Mouse (Mus musculus) left cerebral cortex, postnatal 14 days (tissue): ENCODE results near the gene Clpx. TPM values are rescaled to one million over a fixed set of nuclear protein-coding genes. Genes with fewer than 3 reads are reported as not detected.
"Not testable (repeated sequence)": the region's sequence is repeated elsewhere in the genome, so short reads cannot be mapped to it uniquely, and the experiment has no call there.

ENCODE experiments used
- DNase-seq, 2 experiments: peaks; one replicate each; pipeline ENCODE4 v3.0.0; 2021 to 2022; ENCODE audit warnings: low spot score in 2 of 2, mixed read lengths in 1 of 2
- intact Hi-C: fragments of 180-260 bp; cut with DNase I; formaldehyde crosslinking; loops from one replicate; pipeline ENCODE4 v1.15.1; 2025
- total RNA-seq, 2 experiments: library from RNA; stranded (reverse); gene quantifications; 2 replicates each; pipeline ENCODE4 v1.2.3; 2021

Gene Clpx
- total RNA-seq, 2 experiments from 2014 or later = 27.3 to 28.3 TPM

DNA sequence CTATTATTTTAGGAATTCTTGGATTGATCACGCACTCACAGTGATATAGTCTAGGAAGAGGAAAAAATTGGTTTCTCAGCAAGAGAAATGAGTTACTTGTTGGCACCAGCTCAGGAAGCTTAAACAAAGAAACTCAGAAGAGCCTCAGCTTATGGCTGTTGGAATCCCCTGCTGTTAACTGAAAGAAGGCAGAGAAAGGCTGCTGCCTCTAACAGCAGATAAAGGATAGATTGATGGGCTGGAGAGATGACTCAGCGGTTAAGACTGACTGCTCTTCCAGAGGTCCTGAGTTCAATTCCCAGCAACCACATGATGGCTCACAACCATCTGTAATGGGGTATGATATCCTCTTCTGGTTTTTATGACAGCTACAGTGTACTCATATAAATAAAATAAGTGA lies 33.3 kb downstream of the Clpx start:
- intact Hi-C loops = no loop called here
- DNase-seq = no peak

DNA sequence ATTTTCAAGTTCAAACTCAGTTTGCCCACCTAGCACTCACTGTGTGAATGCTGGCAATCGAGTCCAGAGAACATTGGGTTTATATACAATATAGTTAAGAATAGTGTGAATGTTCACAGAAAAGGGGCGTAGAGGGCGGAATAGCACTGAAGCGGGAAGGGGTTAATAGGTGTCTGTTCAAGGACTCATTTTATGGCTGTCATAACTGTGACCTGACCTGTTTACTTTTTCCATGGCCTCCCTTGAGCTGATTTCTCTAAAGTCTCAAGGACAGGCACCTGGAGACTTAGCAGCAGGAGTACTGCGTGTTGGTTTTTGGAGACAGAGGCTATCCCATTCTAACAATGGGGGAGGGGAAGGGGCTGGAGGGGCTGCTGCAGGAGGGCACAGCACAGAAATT lies 39.9 kb downstream of the Clpx start:
- DNase-seq = no peak
- intact Hi-C loops = no loop called here

DNA sequence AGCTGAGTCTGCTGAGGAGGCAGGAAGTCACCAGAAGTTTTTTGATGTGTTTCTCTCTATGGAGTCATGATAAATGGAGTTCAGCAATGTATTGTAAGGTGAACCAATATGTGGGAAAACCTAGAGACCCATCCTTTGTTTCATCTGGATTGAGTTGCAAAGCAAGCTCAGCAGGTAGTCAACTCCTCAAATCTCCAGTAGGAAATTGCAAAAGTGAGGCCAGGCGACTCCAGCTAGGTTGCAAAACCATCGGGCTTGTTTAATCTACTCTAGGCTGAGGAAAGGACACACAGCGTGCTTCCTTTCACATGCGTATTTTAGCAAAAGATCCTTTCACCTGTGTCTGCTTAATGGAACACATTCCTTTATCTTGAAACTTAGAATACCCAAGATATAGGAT lies 45.1 kb downstream of the Clpx start:
- DNase-seq = no peak
- intact Hi-C loops = no loop called here

DNA sequence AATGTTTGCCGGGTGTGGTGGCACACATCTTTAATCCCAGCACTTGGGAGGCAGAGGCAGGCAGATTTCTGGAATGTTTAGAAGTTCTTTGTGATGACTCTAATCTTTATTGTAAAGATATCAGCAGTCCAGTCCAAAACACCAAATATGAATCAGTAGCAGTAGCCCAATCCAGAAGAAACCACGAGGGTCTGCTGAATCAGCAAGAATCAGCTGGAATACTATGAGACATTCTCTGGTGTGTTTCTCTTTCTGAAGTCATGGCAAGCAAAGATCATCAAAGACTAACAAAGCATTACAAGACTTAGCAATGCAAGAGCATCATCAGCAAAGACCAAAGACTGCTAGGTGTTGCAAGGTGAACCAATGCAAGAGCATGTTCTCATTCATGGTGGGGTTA lies 46.4 kb downstream of the Clpx start:
- intact Hi-C loops = no loop called here
- DNase-seq = no peak

DNA sequence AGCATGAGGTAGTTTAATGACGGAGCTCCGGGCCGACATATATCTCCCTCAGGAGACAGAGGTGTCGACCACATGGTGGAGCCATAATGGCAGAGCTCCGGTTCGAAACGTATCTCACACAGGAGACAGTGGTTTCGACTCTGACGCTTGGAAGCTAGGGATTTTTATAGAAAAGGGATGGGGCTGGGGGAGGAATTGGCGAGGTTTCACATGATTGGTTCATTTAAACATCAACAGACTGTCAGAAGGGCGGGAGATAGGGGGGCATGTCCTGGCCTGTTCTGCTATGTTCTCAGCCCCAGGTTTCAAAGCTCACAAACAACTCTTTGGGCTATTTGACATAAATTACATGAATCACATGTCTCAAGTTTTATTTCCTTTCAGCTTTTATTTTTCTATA lies 51.4 kb downstream of the Clpx start:
- intact Hi-C loops = not testable (repeated sequence)
- DNase-seq = peak; percentile 27 to 31

DNA sequence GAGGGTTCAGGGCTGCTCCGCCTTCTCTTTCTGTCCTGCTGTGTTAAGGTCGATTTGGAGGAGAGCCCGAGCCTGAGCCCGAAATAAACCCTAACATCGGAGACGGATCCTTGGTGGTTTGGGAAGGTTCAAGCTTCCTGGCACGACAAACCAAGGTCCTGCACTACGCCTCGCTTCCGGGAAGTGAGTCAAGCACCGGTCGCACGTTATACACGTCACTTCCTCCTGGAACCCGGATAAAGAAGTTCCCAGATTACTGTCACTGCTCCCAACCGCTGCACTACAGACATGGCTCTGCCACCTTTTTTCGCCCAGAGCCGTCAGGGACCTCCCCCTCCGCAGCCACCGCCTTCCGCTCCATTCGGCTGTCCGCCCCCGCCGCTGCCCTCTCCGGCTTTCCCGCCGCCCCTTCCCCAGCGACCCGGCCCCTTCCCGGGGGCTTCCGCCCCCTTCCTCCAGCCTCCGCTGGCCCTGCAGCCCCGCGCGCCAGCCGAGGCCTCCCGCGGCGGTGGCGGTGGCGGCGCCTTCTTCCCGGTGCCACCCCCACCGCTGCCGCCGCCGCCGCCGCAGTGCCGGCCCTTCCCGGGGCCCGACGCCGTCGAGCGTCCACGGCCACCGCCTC lies 51.9 kb downstream of the Clpx start, which contains the start of gene Pdcd7:
Gene Pdcd7, plus strand, starts transcription at position 251 of the 622 bp plus-strand sequence.
- DNase-seq = peak; percentile 97 to 98
- intact Hi-C loops = no loop called here

DNA sequence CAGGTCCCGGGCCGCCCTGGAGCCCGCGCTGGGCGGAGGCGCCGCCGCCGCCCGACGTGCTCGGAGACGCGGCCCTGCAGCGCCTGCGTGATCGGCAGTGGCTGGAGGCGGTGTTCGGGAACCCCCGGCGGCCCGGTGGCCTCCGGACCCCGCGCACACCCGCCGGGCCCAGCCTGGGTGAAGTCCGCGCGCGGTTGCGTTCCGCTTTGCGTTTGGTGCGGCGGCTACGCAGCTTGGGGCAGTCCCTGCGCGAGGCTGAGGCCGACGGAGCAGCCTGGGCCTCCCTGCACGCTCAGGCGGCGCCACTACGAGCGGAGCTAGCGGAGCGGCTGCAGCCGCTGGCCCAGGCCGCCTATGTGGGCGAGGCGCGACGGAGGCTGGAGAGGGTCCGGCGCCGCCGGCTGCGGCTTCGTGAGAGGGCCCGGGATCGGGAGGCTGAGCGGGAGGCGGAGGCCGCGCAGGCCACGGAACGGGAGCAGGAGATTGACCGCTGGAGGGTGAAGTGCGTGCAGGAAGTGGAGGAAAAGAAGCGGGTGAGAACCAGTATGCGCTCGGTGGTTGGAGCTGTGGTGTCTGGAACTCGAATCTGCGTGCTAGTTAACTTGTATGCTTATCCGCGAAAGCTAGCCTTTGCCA lies 52.5 kb downstream of the Clpx start:
- DNase-seq = peak; percentile 28 to 41
- intact Hi-C loops = no loop called here

DNA sequence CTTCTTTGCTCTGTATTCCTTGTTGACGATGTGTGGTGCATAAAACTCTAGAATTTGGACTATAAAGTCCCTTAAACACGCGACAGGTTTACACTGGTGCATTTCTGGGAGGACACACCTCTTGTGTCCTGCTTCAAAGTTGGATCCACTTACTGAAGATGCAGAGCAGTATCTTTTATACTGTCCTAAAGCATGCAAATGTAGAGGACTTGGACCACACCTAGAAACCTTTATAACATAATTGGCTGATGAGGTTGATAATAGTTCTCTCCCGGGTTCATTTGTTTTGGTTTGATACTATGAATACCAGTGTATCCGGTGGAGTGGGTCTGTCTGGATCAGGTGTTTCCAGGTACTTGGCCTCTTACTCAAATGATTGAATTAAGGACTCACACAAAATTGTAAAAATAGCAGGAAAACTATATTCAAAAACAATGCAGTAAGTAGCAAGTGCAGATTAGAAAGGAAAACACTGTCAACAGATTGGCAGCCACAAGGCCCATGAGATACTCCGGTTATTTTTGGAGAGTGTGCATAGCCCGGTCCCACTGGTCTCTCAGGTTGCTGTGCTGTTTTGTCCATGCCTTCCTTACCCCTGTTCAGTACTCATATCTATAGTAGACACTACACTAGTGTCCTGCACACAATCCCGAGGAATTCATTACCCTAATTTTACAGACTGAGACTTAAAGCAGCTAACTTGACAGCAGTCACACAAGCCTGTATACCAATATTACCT lies 53.2 kb downstream of the Clpx start:
- intact Hi-C loops = no loop called here

DNA sequence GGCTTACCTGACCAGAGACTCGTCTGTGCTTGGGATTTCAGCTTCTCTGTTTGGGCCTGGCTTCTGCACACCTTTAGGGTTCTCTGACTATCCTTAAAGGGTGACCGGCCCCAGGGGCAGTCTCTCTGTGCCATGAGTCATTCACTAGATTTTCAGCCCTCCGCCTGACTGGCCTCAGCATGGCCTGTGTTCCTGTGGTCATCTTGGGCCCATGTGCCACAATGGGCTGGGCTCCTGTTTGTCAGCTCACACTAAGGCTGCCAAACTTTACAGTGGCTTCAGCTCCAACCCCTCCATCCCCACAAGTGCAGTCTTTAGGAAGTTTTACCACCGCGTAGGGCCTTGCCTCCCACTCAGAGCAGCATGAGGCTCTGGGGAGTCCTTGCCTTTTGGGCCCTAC lies 59.2 kb downstream of the Clpx start:
- no peak for DNase-seq
- intact Hi-C loops = no loop called here

More for the DNA sequence above, 53.2 kb downstream of the Clpx start:
- no peak for DNase-seq

DNA sequence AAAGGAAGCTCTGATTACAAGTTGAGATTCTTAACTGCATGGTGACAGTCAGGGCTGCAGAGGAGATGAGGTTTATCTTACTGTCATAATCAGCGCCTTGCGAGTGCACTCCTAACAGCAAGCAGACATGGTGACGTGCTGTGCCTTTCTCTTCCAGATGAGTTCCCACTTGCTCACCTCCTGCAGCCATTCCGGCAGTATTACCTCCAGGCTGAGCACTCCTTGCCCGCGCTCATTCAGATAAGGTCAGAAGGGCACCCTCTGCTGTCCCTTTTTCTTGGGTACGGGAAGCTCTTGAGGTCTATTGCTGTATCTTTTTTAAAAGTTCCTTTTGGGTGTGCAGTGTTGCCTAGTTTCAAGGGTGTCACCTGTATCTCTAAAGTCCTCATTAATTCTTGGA lies 62.5 kb downstream of the Clpx start:
- no peak for DNase-seq
- intact Hi-C loops = no loop called here

DNA sequence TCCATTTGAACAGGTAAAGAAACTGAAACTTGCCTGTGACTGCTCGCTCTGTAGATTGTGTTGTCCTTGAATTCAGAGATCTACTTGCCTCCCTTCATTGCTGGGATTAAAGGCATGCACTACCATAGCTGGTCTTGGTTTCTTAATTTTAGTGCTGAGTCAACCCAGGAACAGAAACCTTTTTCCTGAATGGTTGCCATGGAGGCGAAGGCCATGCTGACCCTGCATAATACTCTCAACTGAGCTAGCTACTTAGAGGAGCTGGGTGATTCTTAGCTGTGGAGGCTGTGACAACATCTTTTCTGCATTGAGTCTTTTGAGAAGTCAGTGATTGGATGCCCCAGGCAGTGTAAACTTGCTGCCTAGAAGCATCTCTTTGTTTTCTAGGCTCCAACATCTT lies 62.9 kb downstream of the Clpx start:
- DNase-seq = no peak
- intact Hi-C loops = no loop called here

DNA sequence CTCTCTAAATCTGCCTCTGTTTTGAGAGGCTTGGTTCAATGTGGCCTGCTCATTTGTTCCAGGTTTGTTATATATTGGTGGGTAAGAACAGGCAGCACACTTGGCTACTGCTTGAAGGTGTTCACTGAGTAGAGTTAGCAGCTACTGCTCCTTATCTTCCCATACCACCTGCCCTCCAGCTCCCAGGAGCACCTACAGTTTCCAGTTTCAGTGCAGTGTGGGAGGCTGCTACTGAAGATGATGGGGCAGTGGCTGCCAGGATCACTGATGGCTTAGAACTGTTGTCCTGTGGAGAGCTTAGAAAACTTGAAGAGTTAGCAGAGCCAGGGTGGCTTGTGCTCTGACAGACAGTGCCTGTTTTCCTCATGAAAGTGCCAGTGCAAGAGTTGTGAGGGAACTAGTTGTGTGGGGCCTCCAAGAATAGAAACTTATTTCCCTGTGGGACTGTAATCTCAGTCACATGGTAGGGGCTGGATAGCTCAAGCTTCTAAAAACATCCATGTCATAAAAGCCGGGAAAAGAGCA lies 65.0 kb downstream of the Clpx start:
- intact Hi-C loops = no loop called here
- no peak for DNase-seq

DNA sequence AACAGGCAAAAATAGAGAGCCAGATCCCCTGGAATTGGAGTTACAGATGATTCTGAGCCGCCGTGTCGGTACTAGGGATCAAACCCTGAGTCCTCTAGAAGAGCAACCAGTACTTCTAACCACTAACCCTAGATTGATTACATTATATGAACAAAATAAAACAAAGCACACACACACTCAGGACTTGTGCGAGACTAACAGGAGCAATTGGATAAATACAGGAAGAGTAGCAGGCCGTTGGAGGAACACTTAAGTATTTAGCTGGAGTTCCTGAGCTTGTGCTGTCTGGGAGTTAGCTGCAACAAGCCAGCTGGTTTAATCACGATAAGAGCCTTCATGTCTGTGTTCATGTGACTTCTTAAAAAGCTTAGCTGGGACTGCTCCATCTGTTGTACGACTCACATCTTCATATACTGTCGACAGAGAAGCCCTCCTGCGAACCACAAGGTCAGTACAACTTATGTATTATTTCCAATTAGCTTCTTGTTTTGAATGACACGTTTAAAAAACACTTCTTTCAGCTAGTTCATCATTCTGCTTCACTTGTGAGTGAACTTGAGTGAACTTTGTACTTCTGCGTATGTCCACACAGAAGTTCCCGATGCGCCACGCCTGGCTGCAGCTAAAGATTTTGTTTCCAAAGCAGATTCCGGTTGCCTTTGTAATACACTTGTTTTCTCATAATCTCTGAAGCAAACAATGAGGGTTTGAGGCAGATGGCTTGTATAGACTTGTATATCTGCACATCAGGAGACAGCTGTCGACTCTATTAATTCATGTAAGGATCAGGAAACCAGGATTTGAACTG lies 66.8 kb downstream of the Clpx start, which contains the start of gene Ubap1l:
Gene Ubap1l, plus strand, starts transcription at position 401 of the 808 bp plus-strand sequence.
- intact Hi-C loops = no loop called here
- peak in 1 of 2 experiments; percentile 12 for DNase-seq

DNA sequence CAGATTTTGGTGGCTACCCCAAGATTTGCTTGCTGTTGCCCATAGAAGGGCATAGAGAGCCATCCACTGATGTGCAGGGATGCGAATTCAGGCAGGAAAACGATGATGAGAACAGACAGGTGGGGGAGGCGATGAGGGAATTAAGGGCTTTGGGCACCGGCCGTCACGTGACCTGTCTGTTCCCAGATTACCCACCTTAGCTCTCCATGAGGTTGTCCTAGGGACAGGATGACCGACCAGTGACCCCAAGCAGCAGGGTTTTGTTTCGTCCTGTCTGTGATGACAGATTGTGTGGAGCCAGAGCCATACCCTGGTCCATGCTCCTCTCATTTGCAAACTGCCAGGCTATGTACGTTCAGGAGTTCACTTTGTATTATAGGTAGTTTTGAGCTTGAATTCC lies 69.6 kb downstream of the Clpx start:
- intact Hi-C loops = no loop called here
- DNase-seq = no peak

DNA sequence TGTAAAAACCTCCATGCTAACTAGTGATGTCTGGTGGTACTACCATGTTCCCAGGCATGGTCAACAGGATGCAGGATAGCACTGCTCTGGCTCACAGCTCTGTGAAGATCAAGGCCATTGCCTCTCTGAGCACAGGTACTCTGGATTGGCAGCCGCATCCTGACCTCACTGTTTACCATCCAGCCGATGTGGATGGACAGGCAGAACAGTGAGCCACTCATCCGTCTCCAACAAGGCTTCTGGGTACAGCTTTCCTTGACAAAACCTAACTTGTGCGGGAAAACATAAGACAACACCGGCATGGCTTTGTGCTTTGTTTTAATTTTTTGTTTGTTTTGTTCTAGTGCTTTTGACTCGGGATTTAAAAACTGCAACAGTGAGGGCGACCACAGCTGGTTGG lies 71.7 kb downstream of the Clpx start:
- no peak for DNase-seq
- intact Hi-C loops = no loop called here

DNA sequence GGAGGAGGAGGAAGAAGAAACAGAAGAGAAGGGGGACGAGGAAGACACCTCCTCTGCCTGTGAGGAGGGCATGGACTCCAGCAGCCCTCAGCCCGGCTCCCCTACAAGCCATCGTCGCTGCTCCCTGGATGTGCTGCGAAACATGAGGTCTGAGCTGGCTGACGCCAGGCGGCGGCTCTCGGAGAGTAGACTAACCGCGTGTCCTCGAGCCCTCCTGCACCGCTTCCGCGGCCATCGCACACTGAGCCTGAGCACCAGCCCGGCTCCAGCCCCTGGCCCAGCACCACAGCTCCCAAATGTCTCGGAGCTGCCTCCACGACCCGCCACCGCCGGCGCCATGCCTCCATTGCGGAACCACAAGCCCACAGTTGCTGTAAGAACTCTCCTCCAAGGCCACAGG lies 77.7 kb downstream of the Clpx start:
- DNase-seq = no peak
- intact Hi-C loops = loop anchor here (1.0 kb wide), 1 partner anchor 61 kb away; no protein-coding TSS in a partner anchor

DNA sequence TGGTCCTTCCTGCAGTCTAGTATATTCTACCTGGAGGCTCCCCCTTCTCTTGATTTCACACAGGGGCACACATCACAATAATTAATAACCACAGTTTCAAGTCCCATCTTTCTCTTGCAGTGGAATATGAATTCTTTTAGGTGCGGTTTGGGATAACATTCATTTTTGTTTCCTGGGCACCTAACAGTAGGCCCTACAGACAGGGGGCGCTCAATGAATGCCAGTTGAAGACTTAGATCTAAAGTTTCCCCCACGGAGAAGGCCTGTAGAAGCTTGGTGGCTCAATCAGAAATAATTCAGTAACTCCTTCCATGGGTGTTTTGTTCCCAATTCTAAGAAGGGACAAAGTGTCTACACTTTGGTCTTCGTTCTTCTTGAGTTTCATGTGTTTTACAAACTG lies 78.4 kb downstream of the Clpx start:
- intact Hi-C loops = loop anchor here (1.0 kb wide), 1 partner anchor 60 kb away; no protein-coding TSS in a partner anchor
- DNase-seq = peak; percentile 22 to 43

DNA sequence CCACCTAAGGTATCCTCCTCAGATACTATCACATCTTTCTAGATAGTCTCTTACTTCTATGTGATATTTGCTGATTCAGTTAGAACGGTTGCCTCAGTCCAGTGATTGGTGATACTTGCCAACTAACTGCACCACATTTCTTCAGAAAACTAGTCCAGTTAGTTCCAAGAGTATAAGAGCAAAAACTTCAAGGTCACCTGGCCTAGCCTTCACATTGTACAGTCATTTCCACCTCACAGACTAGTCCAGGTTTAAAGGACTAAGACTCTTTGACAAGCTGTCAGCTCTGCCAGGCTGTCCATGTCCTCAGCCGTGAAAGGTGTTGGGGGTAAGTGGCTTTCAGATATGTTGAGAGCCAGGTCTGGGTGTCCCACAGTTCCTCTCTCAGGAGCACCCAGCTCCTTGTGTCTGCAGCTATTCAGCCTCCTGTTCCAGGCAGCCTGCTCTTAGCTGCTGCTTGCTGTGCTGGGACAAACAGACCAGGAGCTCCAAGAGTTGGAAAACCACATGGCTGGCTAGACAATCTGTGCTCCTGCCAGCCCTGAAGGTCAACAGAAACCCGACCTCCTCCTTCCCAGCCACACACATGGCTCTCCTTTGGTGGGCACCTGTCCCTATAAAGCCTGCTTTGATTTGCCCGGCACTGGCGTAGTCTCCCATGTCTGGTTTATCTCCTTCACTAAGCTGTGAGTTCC lies 80.6 kb downstream of the Clpx start:
- DNase-seq = no peak

More for the DNA sequence above, 80.6 kb downstream of the Clpx start:
- intact Hi-C loops = no loop called here
